Mouse (Mus musculus): ENCODE results near the gene Dalrd3.

GRCm38 (mm10) chr9:108531496-108531895 lies 38.2 kb upstream of the Dalrd3 start:
- TF ChIP-seq CTCF (conservative IDR thresholded peaks at IDR 0.05; ENCODE audit: low read length): no peak
- no peak for TF ChIP-seq POU5F1 (IDR thresholded peaks at IDR 0.05; ENCODE audit: borderline replicate concordance, low read length)
